ENCODE assay signal across 12 mouse cellular contexts in genomic region chr16:41524266-41524665, GRCm38 (mm10).
DNase-seq lines count a peak whose midpoint lies in the region; ATAC-seq and TF ChIP-seq lines count a peak whose summit lies in the region.
"Had no signal": no experiment of that assay in that cellular context is flagged by ENCODE, and none has a peak within 500 bp of the region (broad histone marks: within the 10 kb centered on the region; RNA-seq: fewer than 3 reads in every experiment).

No protein-coding gene starts in this region.

- no peak overlapping the region for H3K4me2 ChIP-seq in forebrain, postnatal 0 days (ENCODE audit: low read depth)
- H3K4me2 ChIP-seq in forebrain, embryonic 11.5 days (ENCODE audit: low read depth, low read length, severe bottlenecking): no peak overlapping the region
- H3K4me2 ChIP-seq in kidney, postnatal 0 days (ENCODE audit: low read length): no peak overlapping the region
- H3K4me2 ChIP-seq in kidney, embryonic 16.5 days (replicated peaks; ENCODE audit: low read depth, low read length): no peak overlapping the region
- H3K4me2 ChIP-seq: liver, embryonic 11.5 days; stomach, embryonic 15.5 days had no signal

- no peak overlapping the region for H3K4me3 ChIP-seq in forebrain, postnatal 0 days (ENCODE audit: low read depth, low read length)
- no peak overlapping the region for H3K4me3 ChIP-seq in forebrain, embryonic 11.5 days (ENCODE audit: low read depth, low read length)
- H3K4me3 ChIP-seq in kidney, postnatal 0 days (replicated peaks; ENCODE audit: low read depth, low read length): no peak overlapping the region
- no peak overlapping the region for H3K4me3 ChIP-seq in kidney, embryonic 16.5 days (ENCODE audit: low read length)
- no peak overlapping the region for H3K4me3 ChIP-seq in cerebellum, adult 2 months (replicated peaks; ENCODE audit: insufficient read depth, low read depth, low read length)
- H3K4me3 ChIP-seq: stomach, embryonic 15.5 days had no signal

- H3K27me3 ChIP-seq in forebrain, postnatal 0 days (ENCODE audit: insufficient read depth, low read length): no peaks in the 10 kb centered on the region
- H3K27me3 ChIP-seq in forebrain, embryonic 11.5 days (ENCODE audit: control insufficient read depth, insufficient read depth, low read length): no peaks in the 10 kb centered on the region
- H3K27me3 ChIP-seq in kidney, postnatal 0 days (ENCODE audit: insufficient read depth, low read length): no peaks in the 10 kb centered on the region
- H3K27me3 ChIP-seq in kidney, embryonic 16.5 days (ENCODE audit: insufficient read depth, low read length): no peaks in the 10 kb centered on the region
- H3K27me3 ChIP-seq in cerebellum, adult 2 months (ENCODE audit: control insufficient read depth, insufficient read depth, low read length): no peaks in the 10 kb centered on the region
- H3K27me3 ChIP-seq: stomach, embryonic 15.5 days had no signal

- 36% methylated on average over 10 of the region's 10 CpGs for WGBS in forebrain, postnatal 0 days
- 75% methylated on average over 10 of the region's 10 CpGs for WGBS in forebrain, embryonic 11.5 days
- 59% methylated on average over 10 of the region's 10 CpGs for WGBS in kidney, postnatal 0 days
- WGBS in kidney, embryonic 16.5 days: 64% methylated on average over 10 of the region's 10 CpGs
- WGBS in cerebellum, adult 2 months: 46% methylated on average over 10 of the region's 10 CpGs

- DNase-seq in forebrain, postnatal 0 days: peak; percentile 71
- DNase-seq in forebrain, embryonic 11.5 days (ENCODE audit: low spot score): no peak
- peak; percentile 37 for DNase-seq in kidney, postnatal 0 days (ENCODE audit: low spot score)
- peak; percentile 2 for DNase-seq in 3T3-L1 (ENCODE audit: low read depth, low spot score)
- peak; percentile 42 to 56 for DNase-seq in cerebellum, adult 2 months
- no peak for DNase-seq in ovary, postnatal 10 days (ENCODE audit: low spot score)
- no peak for DNase-seq in yolk sac, embryonic 10.5 days (ENCODE audit: low spot score)
- DNase-seq: gastrocnemius, postnatal 10 days had no signal

- no peaks in the 10 kb centered on the region for H3K9me3 ChIP-seq in forebrain, postnatal 0 days (ENCODE audit: low read length)
- H3K9me3 ChIP-seq in forebrain, embryonic 11.5 days (ENCODE audit: control insufficient read depth, low read length): no peaks in the 10 kb centered on the region
- H3K9me3 ChIP-seq in kidney, postnatal 0 days (replicated peaks; ENCODE audit: low read length): no peaks in the 10 kb centered on the region
- no peaks in the 10 kb centered on the region for H3K9me3 ChIP-seq in kidney, embryonic 16.5 days (ENCODE audit: low read length)
- H3K9me3 ChIP-seq: stomach, embryonic 15.5 days had no signal

- no peaks in the 10 kb centered on the region for H3K36me3 ChIP-seq in forebrain, postnatal 0 days (ENCODE audit: insufficient read depth)
- no peaks in the 10 kb centered on the region for H3K36me3 ChIP-seq in forebrain, embryonic 11.5 days (ENCODE audit: control insufficient read depth, insufficient read depth, low read length)
- H3K36me3 ChIP-seq in kidney, postnatal 0 days (ENCODE audit: insufficient read depth, low read length): no peaks in the 10 kb centered on the region
- no peaks in the 10 kb centered on the region for H3K36me3 ChIP-seq in kidney, embryonic 16.5 days (ENCODE audit: insufficient read depth, low read length)
- H3K36me3 ChIP-seq: stomach, embryonic 15.5 days had no signal

- no peak overlapping the region for H3K27ac ChIP-seq in forebrain, postnatal 0 days (ENCODE audit: low read depth, low read length)
- no peak overlapping the region for H3K27ac ChIP-seq in forebrain, embryonic 11.5 days (ENCODE audit: low read depth, low read length)
- no peak overlapping the region for H3K27ac ChIP-seq in kidney, postnatal 0 days
- no peak overlapping the region for H3K27ac ChIP-seq in kidney, embryonic 16.5 days (ENCODE audit: low read length)
- H3K27ac ChIP-seq in cerebellum, adult 2 months (ENCODE audit: insufficient read depth, low read length): no peak overlapping the region
- H3K27ac ChIP-seq: stomach, embryonic 15.5 days had no signal

- TF ChIP-seq CTCF in forebrain, postnatal 0 days (IDR thresholded peaks at IDR 0.05; ENCODE audit: low read depth): peak; percentile 65
- peak; percentile 64 for TF ChIP-seq CTCF in kidney, postnatal 0 days (IDR thresholded peaks at IDR 0.05; ENCODE audit: low read depth)
- peak; percentile 23; the same call in 1 of the 2 replicates for TF ChIP-seq CTCF in cerebellum, adult 2 months (IDR thresholded peaks at IDR 0.05; ENCODE audit: borderline replicate concordance, insufficient read depth, low read depth, low read length)

- no peak for ATAC-seq in forebrain, postnatal 0 days
- ATAC-seq in forebrain, embryonic 11.5 days (replicated peaks; ENCODE audit: low FRiP score): no peak
- no peak for ATAC-seq in kidney, postnatal 0 days (replicated peaks; ENCODE audit: low FRiP score, low read depth)
- ATAC-seq in kidney, embryonic 16.5 days (ENCODE audit: low FRiP score, low TSS enrichment): no peak
- ATAC-seq: intestine, embryonic 16.5 days had no signal

- no peak overlapping the region for H3K9ac ChIP-seq in forebrain, postnatal 0 days
- H3K9ac ChIP-seq in forebrain, embryonic 11.5 days (ENCODE audit: low read length): no peak overlapping the region
- H3K9ac ChIP-seq in kidney, postnatal 0 days (ENCODE audit: low read depth, low read length): no peak overlapping the region
- H3K9ac ChIP-seq in kidney, embryonic 16.5 days (replicated peaks; ENCODE audit: low read length): no peak overlapping the region
- H3K9ac ChIP-seq: stomach, embryonic 15.5 days had no signal

- no peak for TF ChIP-seq POLR2A in cerebellum, adult 2 months (IDR thresholded peaks at IDR 0.05; ENCODE audit: borderline replicate concordance, insufficient read depth, low read length)

- no peaks in the 10 kb centered on the region for H3K4me1 ChIP-seq in forebrain, postnatal 0 days (ENCODE audit: insufficient read depth)
- 0 out of 2 replicates have a peak, but pooled peaks cover 2% of the 10 kb centered on the region for H3K4me1 ChIP-seq in forebrain, embryonic 11.5 days (replicated peaks; ENCODE audit: control insufficient read depth, insufficient read depth, low read length)
- H3K4me1 ChIP-seq in kidney, postnatal 0 days (replicated peaks; ENCODE audit: insufficient read depth, low read length): no peaks in the 10 kb centered on the region
- no peaks in the 10 kb centered on the region for H3K4me1 ChIP-seq in kidney, embryonic 16.5 days (ENCODE audit: insufficient read depth, low read length)
- no peaks in the 10 kb centered on the region for H3K4me1 ChIP-seq in cerebellum, adult 2 months (ENCODE audit: control insufficient read depth, insufficient read depth, low read length)
- H3K4me1 ChIP-seq: stomach, embryonic 15.5 days had no signal

Comparison
In these comparisons a context has a peak if more than half of its experiments do, and no peak if none do; other contexts are left out.
1. DNase-seq: peak in forebrain, postnatal 0 days (single experiment), kidney, postnatal 0 days (single experiment), 3T3-L1 (single experiment) and cerebellum, adult 2 months (2 of 2); none in forebrain, embryonic 11.5 days (single experiment), ovary, postnatal 10 days (single experiment) and yolk sac, embryonic 10.5 days (single experiment).
2. Peak in every context shown above with its lines, with median percentiles within 50 percentile points of each other: CTCF ChIP-seq.